Mouse (Mus musculus) skeletal muscle tissue, postnatal 0 days (tissue): ENCODE data around the gene Gm4744. TPM values are rescaled to one million over a fixed set of nuclear protein-coding genes. Genes with fewer than 3 reads are reported as not detected.

ENCODE experiments used
- polyA plus RNA-seq: library from polyadenylated mRNA; unstranded; fragments of >200 nt; fragmentation: Nextera tagmentation; extraction: Ambion mirVana; gene quantifications from 2 replicates; pipeline ENCODE4 v1.2.1, GENCODE M21; 2015

Gm4744 gene
- not detected in 2 replicates for polyA plus RNA-seq

DNA sequence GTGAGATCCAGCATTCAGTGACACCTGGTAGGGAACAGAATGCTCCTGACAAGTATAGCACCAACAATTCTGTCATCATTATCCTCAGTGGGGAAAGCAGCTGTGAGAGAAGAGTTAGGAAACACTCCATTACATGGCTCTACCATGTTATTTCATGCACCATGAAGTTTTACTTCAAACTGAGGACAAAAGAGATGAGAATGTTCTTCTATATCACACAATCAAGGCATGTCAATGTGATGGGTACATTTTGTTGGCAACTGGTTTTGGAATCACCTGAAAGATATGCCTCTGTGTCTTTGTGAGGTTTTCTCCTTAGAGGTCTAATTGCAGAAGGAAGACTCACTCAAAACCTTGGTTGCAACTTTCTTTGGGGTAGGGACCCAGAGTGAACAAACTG, at the start of gene Gm4744:
TSS of gene Gm4744 (minus strand) at position 101 of the 400 bp plus-strand sequence.

DNA sequence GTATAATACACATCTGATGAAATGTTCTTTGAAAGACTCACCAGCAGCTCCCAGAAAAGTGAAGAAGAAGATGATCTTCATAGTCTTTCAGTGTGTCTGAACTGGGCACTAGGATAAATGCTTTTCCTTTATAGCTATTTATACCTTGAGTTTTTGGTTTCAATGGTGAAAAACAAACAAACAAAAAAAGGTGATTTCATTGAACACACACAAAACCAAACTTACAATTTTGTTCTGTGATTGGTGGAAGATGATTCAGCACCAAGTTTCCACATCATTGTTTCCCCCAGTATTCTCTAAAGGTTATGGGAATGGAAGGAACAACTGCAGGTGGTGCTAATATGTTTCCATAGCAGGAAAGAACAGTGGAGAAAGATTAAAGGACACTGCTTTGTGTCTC, 47.7 kb upstream of the Gm4744 start, which contains the start of gene Gm2663:
TSS of gene Gm2663 (minus strand) at position 101 of the 400 bp plus-strand sequence.

GRCm38 (mm10) chr6:40964454-40964853, 12.8 kb upstream of the Gm4744 start, which contains the start of gene 1810009J06Rik:
Gene 1810009J06Rik, plus strand, starts transcription at chr6:40964754.

DNA sequence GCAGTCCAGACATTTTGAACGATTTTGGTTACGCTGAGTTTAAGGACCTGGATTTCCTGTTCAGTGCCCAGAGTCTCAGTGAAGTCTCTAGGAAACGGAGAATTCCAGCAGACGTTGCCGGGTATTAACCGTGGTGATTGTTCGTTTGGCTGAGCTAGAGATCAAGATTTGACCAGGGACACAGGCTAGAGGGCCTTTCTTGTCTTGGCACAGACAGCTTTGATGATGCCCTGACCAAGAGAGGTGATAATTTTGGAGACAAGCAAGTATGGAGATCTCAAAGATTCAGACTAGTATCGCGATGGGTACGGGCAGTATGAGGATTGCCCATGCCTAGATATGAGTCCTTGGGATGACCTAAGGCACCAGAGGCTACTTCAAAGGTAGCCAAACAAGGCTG, 11.2 kb downstream of the Gm4744 start, which contains the start of gene 1700074P13Rik:
TSS of gene 1700074P13Rik (minus strand) at position 101 of the 400 bp plus-strand sequence.

DNA sequence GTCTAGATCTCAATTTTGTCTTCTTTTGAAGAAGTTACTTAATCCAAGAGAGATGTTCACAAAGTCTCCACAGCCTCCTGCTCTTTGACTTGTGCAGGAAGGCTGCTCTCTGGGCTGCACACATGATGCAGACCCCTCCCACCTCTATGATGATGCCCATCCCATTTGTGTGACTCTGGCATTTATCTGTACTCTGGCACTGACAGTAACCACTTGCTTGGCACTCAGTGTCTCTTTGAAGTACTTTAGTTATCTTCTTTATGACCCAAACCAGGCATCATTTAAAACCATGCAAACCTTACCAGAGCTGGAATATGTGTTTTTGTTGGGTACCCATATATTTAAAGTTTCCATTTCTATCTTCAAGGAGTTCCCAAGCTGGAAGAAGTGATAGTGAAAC, 51.4 kb downstream of the Gm4744 start, which contains the start of gene Prss58:
TSS of gene Prss58 (minus strand) at position 101 of the 400 bp plus-strand sequence.

Other genes starting within 250 kb of the Gm4744 start
- gene Moxd2, start 64.4 kb downstream of the Gm4744 start, polyA plus RNA-seq = not detected in 2 replicates
- gene Prss58, start 51.5 kb downstream of the Gm4744 start, polyA plus RNA-seq = not detected in 2 replicates
- gene 1700074P13Rik, start 11.3 kb downstream of the Gm4744 start, polyA plus RNA-seq = not detected in 2 replicates
- gene 1810009J06Rik, start 12.9 kb upstream of the Gm4744 start, polyA plus RNA-seq = not detected in 2 replicates
- not detected in 2 replicates for gene Gm2663, start 47.6 kb upstream of the Gm4744 start, polyA plus RNA-seq
- gene 2210010C04Rik, start 83.6 kb upstream of the Gm4744 start, polyA plus RNA-seq = not detected in 2 replicates